Mouse (Mus musculus): ENCODE measurements at regions not wholly inside any gene's neighbourhood (a gene's known extent, or its start where the extent isn't known, plus 50 kb on each side); places are given as distances from the start of the nearest gene placed in this dataset.

- no peak for DNase-seq (ENCODE audit: low spot score)
Measured at GRCm38 (mm10) chr11:7508861-7509260, 295.1 kb upstream of the Igfbp3 start.

GRCm38 (mm10) chr11:7506421-7506945, 292.8 kb upstream of the Igfbp3 start:
- no peak for DNase-seq (ENCODE audit: low spot score)

- DNase-seq (ENCODE audit: low spot score), result no peak
Measured at GRCm38 (mm10) chr11:7504651-7505321, 291.1 kb upstream of the Igfbp3 start.

GRCm38 (mm10) chr11:7502679-7503078, 289.0 kb upstream of the Igfbp3 start:
- DNase-seq (ENCODE audit: low spot score), result no peak

GRCm38 (mm10) chr11:7502045-7502444, 288.3 kb upstream of the Igfbp3 start:
- no peak for DNase-seq (ENCODE audit: low spot score)

- no peak for DNase-seq (ENCODE audit: low spot score)
Measured at GRCm38 (mm10) chr11:7497803-7498202, 284.1 kb upstream of the Igfbp3 start.

- no peak for DNase-seq (ENCODE audit: low spot score)
Measured at GRCm38 (mm10) chr11:7473832-7474545, 260.3 kb upstream of the Igfbp3 start.

GRCm38 (mm10) chr11:7465522-7465921, 251.8 kb upstream of the Igfbp3 start:
- no peak for DNase-seq (ENCODE audit: low spot score)

GRCm38 (mm10) chr11:7461956-7462771, 248.4 kb upstream of the Igfbp3 start:
- no peak for DNase-seq (ENCODE audit: low spot score)

GRCm38 (mm10) chr11:7451756-7452155, 238.0 kb upstream of the Igfbp3 start:
- DNase-seq (ENCODE audit: low spot score), result no peak

- no peak for DNase-seq (ENCODE audit: low spot score)
Measured at GRCm38 (mm10) chr11:7444494-7444893, 230.8 kb upstream of the Igfbp3 start.

- no peak for DNase-seq (ENCODE audit: low spot score)
Measured at GRCm38 (mm10) chr11:7439276-7439675, 225.6 kb upstream of the Igfbp3 start.

- no peak for DNase-seq (ENCODE audit: low spot score)
Measured at GRCm38 (mm10) chr11:7434591-7434990, 220.9 kb upstream of the Igfbp3 start.

- DNase-seq (ENCODE audit: low spot score), result no peak
Measured at GRCm38 (mm10) chr11:7427771-7428170, 214.0 kb upstream of the Igfbp3 start.

GRCm38 (mm10) chr11:7425233-7425632, 211.5 kb upstream of the Igfbp3 start:
- DNase-seq (ENCODE audit: low spot score), result no peak

GRCm38 (mm10) chr11:7424082-7424471, 210.4 kb upstream of the Igfbp3 start:
- no peak for DNase-seq (ENCODE audit: low spot score)

- no peak for DNase-seq (ENCODE audit: low spot score)
Measured at GRCm38 (mm10) chr11:7423276-7424081, 209.8 kb upstream of the Igfbp3 start.

GRCm38 (mm10) chr11:7412631-7413030, 198.9 kb upstream of the Igfbp3 start:
- no peak for DNase-seq (ENCODE audit: low spot score)

GRCm38 (mm10) chr11:7408992-7409391, 195.3 kb upstream of the Igfbp3 start:
- no peak for DNase-seq (ENCODE audit: low spot score)

GRCm38 (mm10) chr11:7404666-7405065, 190.9 kb upstream of the Igfbp3 start:
- DNase-seq (ENCODE audit: low spot score), result no peak

GRCm38 (mm10) chr11:7371835-7372234, 158.1 kb upstream of the Igfbp3 start:
- DNase-seq (ENCODE audit: low spot score), result no peak

- DNase-seq (ENCODE audit: low spot score), result no peak
Measured at GRCm38 (mm10) chr11:7361388-7361787, 147.7 kb upstream of the Igfbp3 start.
